Mouse (Mus musculus): ENCODE results near the gene Gga3.

- TF ChIP-seq CTCF (IDR thresholded peaks at IDR 0.05; ENCODE audit: low read depth, low read length) (no peak), POLR2AphosphoS5 (IDR thresholded peaks at IDR 0.05; ENCODE audit: insufficient replicate concordance, low read depth, low read length) (no peak)
These were observed 10.7 kb upstream of the Gga3 start for GRCm38 (mm10) chr11:115614346-115615107.

Data from G1E (cell line).